Mouse (Mus musculus) hindbrain, embryonic 15.5 days (tissue): Measurements from ENCODE around the gene Ccdc58. TPM values are rescaled to one million over a fixed set of nuclear protein-coding genes. Genes with fewer than 3 reads are reported as not detected.
"Not testable (repeated sequence)": the region's sequence is repeated elsewhere in the genome, so short reads cannot be mapped to it uniquely, and the experiment has no call there.

Experiments used
- ATAC-seq: fragments of 200-750 bp; cut with Nextera tagmentation; 2 replicates; pipeline ENCODE4 v1.8.0; 2017; ENCODE audit warnings: low read depth, moderate number of reproducible peaks, moderate TSS enrichment; ENCODE audit not compliant: low FRiP score
- H3K27ac ChIP-seq: fragments of 300-500 bp; sonication (generic); replicated peaks from 2 replicates; pipeline ENCODE4 v1.5.1; 2015; ENCODE audit warnings: mild to moderate bottlenecking, inconsistent platforms
- H3K27me3 ChIP-seq: fragments of 300-500 bp; sonication (generic); 2 replicates; pipeline ENCODE4 v1.6.1; 2015; ENCODE audit warnings: control low read depth, inconsistent platforms
- H3K36me3 ChIP-seq: fragments of 300-500 bp; sonication (generic); 2 replicates; pipeline ENCODE4 v1.6.1; 2015; ENCODE audit warnings: control low read depth, inconsistent platforms
- H3K4me1 ChIP-seq: fragments of 300-500 bp; sonication (generic); replicated peaks from 2 replicates; pipeline ENCODE4 v1.6.1; 2015; ENCODE audit warnings: control low read depth, inconsistent platforms
- H3K4me2 ChIP-seq: fragments of 300-500 bp; sonication (generic); 2 replicates; pipeline ENCODE4 v1.6.1; 2015; ENCODE audit warnings: moderate library complexity, mild to moderate bottlenecking, inconsistent platforms
- H3K4me3 ChIP-seq: fragments of 300-500 bp; sonication (generic); 2 replicates; pipeline ENCODE4 v1.5.1; 2015; ENCODE audit warnings: mild to moderate bottlenecking, inconsistent platforms
- H3K9ac ChIP-seq: fragments of 300-500 bp; sonication (generic); 2 replicates; pipeline ENCODE4 v1.6.1; 2015; ENCODE audit warnings: inconsistent platforms
- H3K9me3 ChIP-seq: fragments of 300-500 bp; sonication (generic); 2 replicates; pipeline ENCODE4 v1.6.1; 2016; ENCODE audit warnings: control low read depth, inconsistent platforms
- WGBS: fragments of 180-500 bp; shearing (Covaris S2); methylation state at CpG from one replicate; pipeline ENCODE4 v1.1.7; 2015; 5-methylcytosine and 5-hydroxymethylcytosine counted together
- polyA plus RNA-seq: library from polyadenylated mRNA; unstranded; fragments of >200 nt; fragmentation: Nextera tagmentation; extraction: Ambion mirVana; gene quantifications from 2 replicates; pipeline ENCODE4 v1.2.1, GENCODE M21; 2015

The Ccdc58 gene
- polyA plus RNA-seq, 1 experiment from 2014 or later: 27.6 TPM

DNA sequence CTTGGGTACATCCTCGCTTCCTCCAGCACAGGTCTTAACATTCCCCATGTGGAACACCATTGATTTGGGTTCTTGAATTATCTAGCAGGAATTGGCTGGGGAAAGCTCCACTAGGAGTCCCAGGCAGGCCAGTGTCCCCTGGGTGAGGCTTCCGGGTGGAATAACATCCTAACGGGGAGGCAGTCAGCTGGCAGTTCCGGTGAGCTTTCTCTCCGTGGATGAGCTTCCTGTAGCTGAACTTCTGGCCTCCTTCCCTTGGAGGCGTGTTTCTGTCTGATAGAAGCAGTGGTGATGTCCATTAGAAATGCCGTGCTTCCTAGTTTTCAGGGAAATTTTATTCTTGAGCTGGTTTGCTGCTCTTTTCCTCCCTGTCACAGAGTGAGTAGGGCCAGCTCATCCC lies 17.6 kb downstream of the Ccdc58 start:
- Histone ChIP-seq H3K27me3 (no peaks in the 10 kb centered on the region), H3K9me3 (no peaks in the 10 kb centered on the region), H3K4me2 (no peak overlapping the region), H3K4me3 (no peak overlapping the region), H3K36me3 (0 out of 2 replicates have a peak, but pooled peaks cover 6% of the 10 kb centered on the region), H3K4me1 (no peaks in the 10 kb centered on the region), H3K27ac (no peak overlapping the region), H3K9ac (no peak overlapping the region)
- 85% methylated on average over 7 of the region's 7 CpGs for WGBS
- ATAC-seq: no peak

DNA sequence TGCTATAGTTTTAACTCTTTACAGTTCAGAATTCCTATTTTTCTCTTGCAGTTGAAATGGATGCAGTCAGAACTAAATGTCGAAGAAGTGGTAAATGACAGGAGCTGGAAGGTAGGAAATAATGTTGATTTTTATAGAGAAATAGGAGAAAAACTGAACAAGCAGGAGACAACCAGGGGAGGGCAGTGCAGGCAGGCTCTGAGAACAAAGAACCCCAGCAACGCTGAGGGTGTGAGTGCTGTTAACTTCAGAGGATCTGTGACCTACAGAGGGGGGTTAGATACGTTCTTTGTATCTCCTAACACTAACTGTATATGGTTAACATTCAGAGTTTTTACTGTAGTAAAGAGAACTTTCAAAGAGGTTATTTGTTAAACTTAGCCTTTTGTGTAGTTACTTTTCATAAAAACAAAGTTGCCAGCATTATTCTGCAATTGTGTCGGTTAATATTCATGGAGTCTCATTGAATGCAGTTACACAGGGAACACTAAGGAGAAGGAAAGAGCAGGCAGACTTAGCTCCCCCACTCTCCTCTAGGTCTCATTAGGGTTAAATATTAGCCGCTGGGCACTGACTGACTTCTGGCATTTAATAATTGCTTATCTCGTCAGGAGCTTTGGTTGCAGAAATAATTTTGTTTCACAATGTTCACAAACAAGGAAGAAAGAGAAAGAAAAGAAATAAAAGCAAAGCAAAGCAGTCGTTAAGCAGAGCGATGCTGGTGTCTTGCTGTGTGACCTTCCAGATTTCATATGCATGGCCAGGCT lies 18.5 kb downstream of the Ccdc58 start:
- 72% methylated on average over 8 of the region's 8 CpGs for WGBS
- Histone ChIP-seq H3K4me2 (no peak overlapping the region), H3K9me3 (no peaks in the 10 kb centered on the region), H3K27me3 (no peaks in the 10 kb centered on the region), H3K4me1 (no peaks in the 10 kb centered on the region), H3K27ac (no peak overlapping the region), H3K4me3 (no peak overlapping the region), H3K9ac (no peak overlapping the region), H3K36me3 (0 out of 2 replicates have a peak, but pooled peaks cover 6% of the 10 kb centered on the region)
- ATAC-seq: no peak

DNA sequence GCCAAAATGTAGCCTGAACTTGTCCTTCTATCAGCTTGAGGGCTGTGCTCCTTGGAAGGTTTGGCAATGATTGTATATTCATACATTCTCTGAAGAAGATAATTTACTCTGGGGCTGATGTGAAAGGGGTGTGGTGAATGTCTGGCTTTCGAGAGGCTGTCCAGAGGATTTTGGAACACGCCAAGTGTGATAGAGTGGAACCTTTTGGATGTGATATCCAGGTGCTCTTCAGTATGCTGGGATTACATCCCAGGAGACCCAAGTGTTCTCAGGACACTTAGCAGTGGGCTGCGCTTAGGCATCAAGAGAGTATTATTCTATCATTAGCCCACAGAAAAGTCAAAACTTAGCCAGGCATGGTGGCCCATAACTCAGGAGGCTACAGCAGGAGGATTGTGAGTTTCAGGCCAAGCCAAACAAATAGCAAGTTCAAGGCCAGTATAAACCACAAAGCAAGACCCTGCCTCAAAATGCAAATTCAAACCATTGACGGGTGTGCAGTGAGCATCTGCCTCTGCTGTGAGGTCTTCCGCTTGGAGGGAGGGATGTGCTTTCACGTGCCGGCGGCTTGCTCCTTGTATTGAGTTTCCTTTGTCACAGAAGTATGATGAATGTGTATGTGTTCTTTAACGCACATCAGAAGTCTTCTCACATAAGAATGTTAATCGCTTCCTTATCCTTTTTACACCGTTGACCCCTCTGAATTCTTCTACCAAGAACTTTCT lies 19.5 kb downstream of the Ccdc58 start:
- H3K4me1 ChIP-seq: no peaks in the 10 kb centered on the region
- H3K4me2 ChIP-seq: no peak overlapping the region
- H3K27me3 ChIP-seq: no peaks in the 10 kb centered on the region
- H3K27ac ChIP-seq: no peak overlapping the region
- no peaks in the 10 kb centered on the region for H3K9me3 ChIP-seq
- no peak for ATAC-seq
- 0 out of 2 replicates have a peak, but pooled peaks cover 6% of the 10 kb centered on the region for H3K36me3 ChIP-seq
- no peak overlapping the region for H3K9ac ChIP-seq
- H3K4me3 ChIP-seq: no peak overlapping the region
- 82% methylated on average over 11 of the region's 11 CpGs for WGBS

DNA sequence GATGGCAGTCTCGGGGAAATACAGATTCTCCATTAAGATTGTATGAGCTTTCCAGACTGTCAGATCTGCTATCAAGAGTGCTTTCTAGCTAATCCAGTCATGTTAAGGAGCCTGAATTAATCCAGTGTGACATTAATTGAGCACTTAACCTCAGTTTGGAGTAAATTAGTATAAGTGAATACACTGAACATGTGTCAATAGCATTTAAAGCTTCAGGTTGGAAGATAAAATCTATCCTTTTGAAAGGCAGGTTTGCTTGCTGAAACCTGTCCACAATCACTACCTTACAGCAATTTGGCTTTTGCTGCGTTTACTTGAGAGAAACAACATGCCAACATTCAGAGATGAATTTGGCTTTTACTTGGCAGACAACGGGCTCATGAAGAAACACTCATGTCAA lies 22.6 kb downstream of the Ccdc58 start:
- Histone ChIP-seq H3K9ac (no peak overlapping the region), H3K27ac (no peak overlapping the region), H3K36me3 (0 out of 2 replicates have a peak, but pooled peaks cover 2% of the 10 kb centered on the region), H3K9me3 (no peaks in the 10 kb centered on the region), H3K4me3 (no peak overlapping the region), H3K27me3 (no peaks in the 10 kb centered on the region), H3K4me1 (no peaks in the 10 kb centered on the region), H3K4me2 (no peak overlapping the region)
- WGBS: 91% methylated on average over 3 of the region's 3 CpGs
- ATAC-seq: no peak

DNA sequence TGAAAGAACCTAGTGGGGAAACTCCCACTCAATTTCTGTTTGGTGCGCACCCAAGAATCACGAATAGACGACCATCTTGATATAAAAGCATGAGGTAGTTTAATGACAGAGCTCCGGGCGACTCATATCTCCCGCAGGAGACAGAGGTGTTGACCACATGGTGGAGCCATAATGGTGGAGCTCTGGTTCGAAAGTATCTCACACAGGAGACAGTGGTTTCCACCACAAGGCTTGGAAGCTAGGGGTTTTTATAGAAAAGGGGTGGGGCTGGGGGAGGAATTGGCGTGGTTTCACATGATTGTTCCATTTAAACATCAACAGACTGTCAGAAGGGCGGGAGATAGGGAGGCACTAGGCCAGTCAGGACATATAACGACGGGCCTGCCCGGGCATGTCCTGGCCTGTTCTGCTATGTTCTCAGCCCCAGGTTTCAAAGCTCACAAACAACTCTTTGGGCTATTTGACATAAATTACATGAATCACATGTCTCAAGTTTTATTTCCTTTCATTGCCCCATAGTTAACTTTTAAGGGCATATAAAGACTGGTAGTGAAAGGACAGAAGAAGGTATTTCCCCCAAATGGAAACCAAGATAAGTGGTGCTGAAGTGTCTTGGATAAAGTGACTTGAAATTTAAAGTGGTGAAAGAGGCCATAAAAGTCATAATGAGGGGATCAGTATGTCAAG lies 26.5 kb downstream of the Ccdc58 start:
- WGBS: 95% methylated on average over 12 of the region's 12 CpGs

DNA sequence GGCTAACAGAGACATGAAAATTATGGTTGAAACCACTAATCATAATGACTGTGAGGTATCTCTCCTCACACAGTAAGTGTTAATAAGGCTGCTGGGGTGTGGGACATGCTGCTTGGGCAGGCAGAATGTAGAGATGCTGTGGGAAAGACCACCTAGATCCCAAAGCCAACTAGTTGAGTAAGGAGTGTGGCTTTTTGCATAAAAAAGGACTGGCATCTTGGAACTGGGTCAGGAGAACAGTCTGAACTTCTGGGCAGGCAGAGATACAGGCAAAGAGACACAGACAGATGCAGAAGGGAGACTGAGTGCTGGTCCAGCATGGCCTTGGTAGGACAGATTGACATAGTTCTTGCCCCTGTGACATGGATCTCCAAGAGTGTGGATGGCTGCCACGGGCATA lies 30.0 kb downstream of the Ccdc58 start:
- no peak for ATAC-seq
- Histone ChIP-seq H3K36me3 (no peaks in the 10 kb centered on the region), H3K4me3 (no peak overlapping the region), H3K27ac (no peak overlapping the region), H3K4me2 (no peak overlapping the region), H3K4me1 (no peaks in the 10 kb centered on the region), H3K9me3 (no peaks in the 10 kb centered on the region), H3K9ac (no peak overlapping the region), H3K27me3 (no peaks in the 10 kb centered on the region)
- 93% methylated on average over 1 of the region's 1 CpGs for WGBS

More for the DNA sequence above, 26.5 kb downstream of the Ccdc58 start:
- H3K9me3 ChIP-seq, H3K27ac ChIP-seq, ATAC-seq, H3K4me2 ChIP-seq, H3K4me1 ChIP-seq, H3K27me3 ChIP-seq, H3K4me3 ChIP-seq, H3K9ac ChIP-seq, H3K36me3 ChIP-seq: not testable (repeated sequence)

DNA sequence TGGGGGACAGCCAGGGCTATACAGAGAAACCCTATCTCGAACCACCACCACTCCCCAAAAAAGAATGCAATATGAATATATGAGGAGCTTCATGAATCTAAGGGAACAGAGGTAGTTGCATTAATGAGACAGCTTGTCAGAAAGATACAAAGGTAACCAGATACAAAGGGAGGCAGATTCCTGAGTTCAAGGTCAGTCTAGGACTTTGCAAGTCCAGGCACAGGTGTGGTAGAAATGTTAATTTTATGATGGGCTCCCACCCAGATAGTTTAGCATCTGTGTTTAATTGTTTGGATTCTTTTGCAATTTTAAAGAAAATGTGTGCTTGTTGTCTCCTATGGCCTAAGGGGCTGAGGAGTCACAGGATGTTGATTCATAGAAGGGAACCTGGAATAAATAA lies 30.7 kb downstream of the Ccdc58 start:
- Histone ChIP-seq H3K27ac (no peak overlapping the region), H3K27me3 (no peaks in the 10 kb centered on the region), H3K36me3 (no peaks in the 10 kb centered on the region), H3K9ac (no peak overlapping the region), H3K4me3 (no peak overlapping the region), H3K4me2 (no peak overlapping the region), H3K9me3 (no peaks in the 10 kb centered on the region), H3K4me1 (no peaks in the 10 kb centered on the region)
- 89% methylated on average over 1 of the region's 1 CpGs for WGBS
- no peak for ATAC-seq

DNA sequence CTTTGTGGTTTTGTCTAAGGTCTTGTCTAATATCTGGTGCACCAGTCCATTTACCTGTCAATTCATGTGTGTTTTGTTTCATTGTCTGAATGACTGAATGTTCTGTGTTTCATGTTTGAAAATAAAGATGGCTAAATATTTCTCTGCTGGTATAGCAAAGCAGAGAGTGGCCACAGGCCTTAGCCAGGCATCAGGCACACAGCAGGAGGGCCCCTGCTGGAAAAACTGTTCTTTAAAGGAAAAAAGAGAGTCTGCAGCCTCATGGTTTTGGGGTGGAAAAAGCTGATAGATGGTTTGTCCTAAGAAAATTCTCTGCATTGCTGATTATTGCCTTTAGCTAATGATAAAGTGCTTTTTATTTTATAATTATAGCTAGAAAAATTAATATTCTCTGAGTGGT lies 40.0 kb downstream of the Ccdc58 start:
- not testable (repeated sequence) for H3K27ac ChIP-seq, H3K9ac ChIP-seq

DNA sequence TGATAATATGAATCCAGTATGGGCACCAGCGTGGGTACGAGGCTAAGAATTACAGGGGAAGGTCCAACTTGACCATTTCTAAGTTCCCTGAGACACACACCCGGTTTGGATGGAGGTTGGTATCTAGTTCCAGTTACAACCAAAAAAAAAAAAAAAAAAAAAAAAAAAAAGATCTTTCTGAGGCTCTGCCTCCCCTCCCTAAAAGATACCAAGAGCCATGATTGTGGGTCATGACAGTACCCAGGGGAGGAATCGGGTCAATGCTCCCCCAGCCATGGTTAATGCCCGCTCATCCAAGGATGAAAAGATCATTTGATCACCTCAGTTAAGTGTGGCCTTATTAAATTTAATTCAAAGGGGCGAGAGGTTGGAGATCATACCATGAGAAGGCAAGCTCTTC lies 44.3 kb downstream of the Ccdc58 start:
- H3K9ac ChIP-seq, H3K27ac ChIP-seq, H3K27me3 ChIP-seq, H3K4me2 ChIP-seq, ATAC-seq, H3K36me3 ChIP-seq, H3K9me3 ChIP-seq, H3K4me1 ChIP-seq, H3K4me3 ChIP-seq: not testable (repeated sequence)
- 91% methylated on average over 6 of the region's 6 CpGs for WGBS

More for the DNA sequence above, 40.0 kb downstream of the Ccdc58 start:
- H3K4me2 ChIP-seq, H3K27me3 ChIP-seq, ATAC-seq, H3K4me1 ChIP-seq, H3K4me3 ChIP-seq, H3K9me3 ChIP-seq, H3K36me3 ChIP-seq: not testable (repeated sequence)

DNA sequence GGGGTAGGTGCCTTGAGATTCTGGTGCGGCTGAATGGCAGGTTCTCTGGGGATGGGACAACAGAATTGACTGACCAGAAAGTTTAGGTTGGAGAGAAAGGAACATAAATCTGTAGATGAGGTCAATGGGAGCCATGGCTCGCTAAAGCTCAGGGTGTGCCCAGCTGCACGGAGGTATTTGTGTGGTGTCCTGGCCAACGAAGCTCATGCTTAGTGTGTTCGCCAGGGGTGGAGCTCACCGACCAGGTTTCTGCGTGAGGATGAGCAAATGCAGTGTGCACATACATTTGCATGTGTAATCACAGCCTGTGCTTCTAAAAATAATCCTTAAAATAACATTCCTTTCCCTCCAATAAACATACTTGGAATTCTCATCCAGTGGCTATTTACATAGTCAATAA lies 56.6 kb downstream of the Ccdc58 start:
- H3K36me3 ChIP-seq: no peaks in the 10 kb centered on the region

DNA sequence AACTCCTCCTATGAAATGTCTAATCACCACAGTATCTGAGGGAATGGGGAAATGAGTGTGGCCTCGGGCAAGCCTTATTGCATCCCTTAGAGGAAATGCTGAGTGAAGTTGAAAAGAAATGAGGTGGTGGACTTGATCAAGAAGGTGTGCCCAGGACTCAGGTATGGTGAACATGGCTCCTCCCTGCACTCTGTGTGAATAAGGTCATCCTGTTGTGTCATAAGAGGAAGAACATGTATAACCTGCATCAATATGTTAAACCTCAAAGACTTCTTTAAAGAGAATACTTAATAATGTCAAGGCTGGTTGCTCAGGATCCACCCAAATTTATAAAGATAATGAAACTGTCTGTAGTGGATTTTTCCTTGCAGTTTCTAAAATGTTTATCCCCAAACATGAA lies 59.7 kb downstream of the Ccdc58 start, which contains the start of gene Csta1:
TSS of gene Csta1 (minus strand) at position 101 of the 400 bp plus-strand sequence.
- no peaks in the 10 kb centered on the region for H3K36me3 ChIP-seq
- H3K9ac ChIP-seq: no peak within 1 kb of the TSS
- H3K9me3 ChIP-seq: no peaks in the 10 kb centered on the region
- no peaks in the 10 kb centered on the region for H3K4me1 ChIP-seq
- 88% methylated on average over 1 of the region's 1 CpGs for WGBS
- no peaks in the 10 kb centered on the region for H3K27me3 ChIP-seq
- no peak within 1 kb of the TSS for H3K27ac ChIP-seq
- H3K4me2 ChIP-seq: no peak within 1 kb of the TSS
- no peak within 1 kb of the TSS for H3K4me3 ChIP-seq
- no peak for ATAC-seq

More for the DNA sequence above, 56.6 kb downstream of the Ccdc58 start:
- H3K4me2 ChIP-seq: no peak overlapping the region
- no peak overlapping the region for H3K9ac ChIP-seq
- ATAC-seq: no peak
- WGBS: 95% methylated on average over 7 of the region's 7 CpGs
- H3K27ac ChIP-seq: no peak overlapping the region
- no peaks in the 10 kb centered on the region for H3K4me1 ChIP-seq
- H3K4me3 ChIP-seq: no peak overlapping the region
- H3K27me3 ChIP-seq: no peaks in the 10 kb centered on the region
- H3K9me3 ChIP-seq: no peaks in the 10 kb centered on the region

DNA sequence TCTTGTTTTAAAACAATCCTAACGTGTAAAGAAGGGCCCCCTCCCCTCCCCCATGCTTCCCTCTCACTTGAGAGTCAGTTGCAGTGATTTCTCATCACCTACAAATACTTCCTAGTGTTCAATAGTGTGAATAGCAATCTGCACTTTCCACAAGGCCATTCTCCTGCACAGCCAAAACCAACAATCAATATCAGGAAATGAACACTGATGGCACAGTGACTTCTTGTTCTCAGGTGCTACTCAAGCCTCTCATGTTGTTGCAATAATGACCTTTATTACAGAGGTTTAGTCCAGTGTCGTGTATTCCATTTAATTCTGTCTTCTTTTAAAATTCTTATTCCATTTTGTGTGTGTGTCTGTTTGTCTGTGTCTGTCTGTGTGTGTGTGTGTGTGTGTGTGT lies 66.7 kb downstream of the Ccdc58 start:
- Histone ChIP-seq H3K27ac (no peak overlapping the region), H3K27me3 (no peaks in the 10 kb centered on the region), H3K9me3 (no peaks in the 10 kb centered on the region), H3K36me3 (no peaks in the 10 kb centered on the region), H3K4me3 (no peak overlapping the region), H3K4me1 (no peaks in the 10 kb centered on the region), H3K4me2 (no peak overlapping the region), H3K9ac (no peak overlapping the region)
- no peak for ATAC-seq
- WGBS: 87% methylated on average over 2 of the region's 2 CpGs
